Mouse (Mus musculus): ENCODE results near the gene Prokr2. TPM values are rescaled to one million over a fixed set of nuclear protein-coding genes. Genes with fewer than 3 reads are reported as not detected.
A peak's percentile ranks its signal among the peaks of the same experiment; 100 is the strongest.

Gene Prokr2
- under 1 TPM; 0.10 to 0.12 TPM for total RNA-seq (2021)
- long read RNA-seq, experiment 1 = 0 reads
- long read RNA-seq, experiment 2 = 0 reads

DNA sequence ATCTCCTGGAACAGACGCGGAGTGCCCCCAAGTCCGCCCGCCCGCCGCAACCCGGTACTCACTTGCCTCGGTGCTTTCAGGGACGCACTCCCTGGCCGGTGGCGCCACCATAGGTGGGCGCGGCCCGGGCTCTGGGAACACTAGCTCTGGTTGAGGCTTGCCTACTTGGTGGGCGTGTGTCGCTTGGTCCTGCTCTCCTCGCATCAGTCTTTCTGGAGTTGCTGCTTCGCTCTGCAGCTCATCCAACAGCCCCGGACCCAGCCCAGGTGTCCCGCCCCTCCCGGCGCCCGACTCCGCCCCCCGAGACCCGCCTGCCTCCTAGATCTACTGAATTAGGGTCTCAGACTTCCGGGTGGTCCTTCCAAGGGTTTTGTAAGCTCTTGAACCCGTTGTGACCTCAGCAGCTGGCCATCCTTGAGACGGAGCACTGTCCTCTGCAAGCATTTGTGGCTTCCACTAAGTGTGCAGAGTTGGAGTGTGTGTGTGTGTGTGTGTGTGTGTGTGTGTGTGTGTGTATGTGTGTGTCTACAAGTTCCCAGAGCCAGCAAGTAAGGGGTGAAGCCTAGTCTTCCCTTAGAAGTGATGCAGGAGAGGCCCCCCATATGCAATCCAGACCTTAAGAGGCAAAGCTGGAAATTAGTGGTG, at the start of gene Prokr2:
Gene Prokr2 (minus strand): TSS at position 254 of the 645 bp plus-strand sequence.
- DNase-seq = no peak

DNA sequence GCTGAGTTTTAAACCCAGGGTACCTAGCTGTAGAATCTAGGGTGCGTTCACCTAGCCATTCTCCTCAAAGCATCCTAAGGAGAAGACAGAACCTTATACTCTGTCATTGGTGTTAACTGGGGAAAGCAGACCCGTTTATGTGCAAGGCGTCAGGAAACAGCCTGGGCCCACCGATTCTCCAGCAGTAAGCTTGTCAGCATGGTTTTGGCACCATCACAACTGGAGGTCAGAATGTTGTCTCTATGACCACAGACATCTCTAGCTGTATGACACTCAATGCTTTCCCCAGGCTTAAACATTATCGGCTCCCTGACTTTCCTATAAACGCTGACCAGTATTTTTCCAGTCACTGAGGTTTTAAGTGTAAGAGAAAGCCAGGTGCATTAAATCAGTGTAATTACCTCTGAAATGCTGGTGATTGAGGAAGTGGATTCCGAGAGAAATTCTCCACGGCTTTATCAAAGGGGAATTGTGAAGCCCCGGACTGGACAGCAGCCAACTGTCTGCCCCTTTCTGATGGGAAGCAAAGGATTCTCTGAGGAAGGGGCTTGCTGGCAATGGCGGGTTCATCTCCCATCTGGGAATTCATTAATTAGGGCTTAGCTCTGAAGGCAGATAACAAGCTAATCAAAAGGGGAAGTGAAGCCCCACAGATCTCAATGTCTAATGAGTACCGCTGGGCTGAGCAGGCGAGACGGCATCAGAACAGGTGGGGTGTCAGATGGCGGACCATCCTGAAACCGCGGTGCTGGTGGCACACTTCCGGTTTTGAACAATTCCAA, 42.1 kb upstream of the Prokr2 start:
- no peak for DNase-seq

DNA sequence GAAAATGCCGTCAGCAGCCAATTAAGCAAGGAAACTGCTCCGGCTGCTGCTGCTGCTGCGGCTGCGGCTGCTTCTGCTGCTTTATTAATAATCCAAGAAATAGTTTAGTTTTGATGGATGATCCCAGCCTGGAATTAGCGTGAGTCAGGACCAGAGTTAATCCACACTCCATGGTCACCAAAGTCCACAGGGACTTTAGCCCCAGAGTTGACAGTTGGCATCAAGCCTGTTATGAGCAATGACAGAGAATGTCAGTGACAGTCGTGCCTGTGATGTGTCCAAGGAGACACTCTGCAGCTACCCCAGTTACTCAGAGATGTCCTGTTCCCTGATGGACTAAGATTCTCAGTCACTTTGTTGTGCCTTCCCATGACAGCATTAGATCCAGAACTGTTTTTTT, 40.3 kb upstream of the Prokr2 start:
- no peak for DNase-seq

DNA sequence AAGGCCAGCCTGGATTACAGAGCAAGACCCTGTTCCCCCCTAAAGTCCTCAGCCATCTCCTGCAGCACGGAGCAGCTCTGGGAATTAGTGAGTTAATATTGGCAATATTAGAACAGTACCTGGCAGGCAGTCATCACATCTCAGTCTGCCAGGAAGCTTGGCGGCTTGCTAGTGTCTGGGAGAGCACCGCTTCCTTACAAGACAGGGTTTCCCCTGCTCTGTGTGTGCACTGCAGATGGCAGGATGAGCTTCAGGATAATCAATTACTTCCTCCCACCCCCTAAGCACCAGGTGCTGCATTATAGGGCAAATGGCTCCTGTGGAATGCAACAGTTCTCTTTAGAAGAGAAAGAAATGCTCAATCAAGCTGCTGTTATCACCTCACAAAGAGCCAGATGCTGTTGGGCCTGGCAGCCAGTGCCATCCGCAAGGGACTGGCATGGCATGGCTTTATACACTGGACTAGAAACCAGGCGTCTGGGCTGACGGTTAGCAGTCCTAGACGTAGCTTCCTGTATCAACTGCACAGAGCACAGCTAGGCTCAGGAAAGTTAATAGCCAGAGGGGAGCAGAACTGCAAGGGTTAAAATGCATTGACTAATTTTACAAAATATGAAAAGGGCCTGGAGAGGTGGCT, 38.3 kb upstream of the Prokr2 start:
- no peak for DNase-seq

DNA sequence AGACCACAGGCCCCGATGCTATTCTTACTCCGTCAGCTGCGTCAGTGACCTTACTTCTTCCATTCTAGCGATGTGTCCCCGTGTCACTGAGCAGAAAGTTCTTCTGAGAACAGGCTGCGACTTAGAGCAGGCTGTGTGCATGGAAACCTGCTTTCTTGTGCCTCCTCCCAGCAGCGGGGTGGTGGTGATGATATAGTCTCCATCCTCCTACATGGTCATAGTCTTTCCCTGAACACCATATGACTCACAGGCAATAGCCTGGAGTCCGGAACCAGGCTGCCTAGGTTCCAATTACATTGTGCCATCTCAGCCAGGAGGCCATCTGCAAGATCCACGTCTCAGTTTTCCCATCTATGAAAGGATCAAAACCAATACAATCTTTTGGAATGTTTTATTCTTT, 37.6 kb upstream of the Prokr2 start:
- no peak for DNase-seq

DNA sequence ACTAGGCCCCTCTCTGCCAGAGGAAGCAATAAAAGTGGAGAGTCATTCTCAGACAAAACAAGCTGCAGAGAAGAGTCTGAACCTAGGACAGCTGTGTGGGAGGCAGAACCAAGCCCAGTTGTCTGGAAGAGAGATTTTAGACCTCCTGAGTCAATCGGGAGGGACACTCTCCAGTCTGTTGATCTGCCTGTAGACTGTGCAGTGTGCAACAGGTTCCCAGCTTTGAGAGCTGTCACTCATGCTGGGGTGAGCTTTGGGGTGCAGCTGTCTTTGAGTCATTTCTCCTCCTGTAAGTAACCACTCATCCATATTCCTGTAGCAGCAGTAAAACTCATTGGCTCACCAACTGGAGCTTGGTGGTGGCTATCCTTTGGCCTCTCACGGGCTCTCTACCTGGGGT, 33.2 kb upstream of the Prokr2 start:
- no peak for DNase-seq

DNA sequence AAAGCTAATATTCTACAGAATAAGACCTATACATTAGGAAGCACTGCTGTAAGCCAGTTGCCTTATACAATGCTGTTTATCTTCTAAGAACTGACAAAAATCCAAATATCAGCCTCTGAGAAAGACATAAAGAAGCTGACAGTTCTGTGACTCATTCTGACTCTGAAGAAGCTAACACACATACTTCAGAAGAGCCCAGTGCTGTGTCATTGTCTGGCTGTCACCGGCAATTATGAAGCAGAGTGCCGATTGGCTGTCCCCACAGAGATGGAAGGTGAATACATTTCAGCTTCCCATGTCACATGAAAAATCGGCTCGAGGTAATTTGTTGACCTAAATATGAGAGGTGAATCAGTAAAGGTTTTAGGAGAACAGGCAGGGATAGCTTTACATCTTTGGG, 24.9 kb upstream of the Prokr2 start:
- no peak for DNase-seq

DNA sequence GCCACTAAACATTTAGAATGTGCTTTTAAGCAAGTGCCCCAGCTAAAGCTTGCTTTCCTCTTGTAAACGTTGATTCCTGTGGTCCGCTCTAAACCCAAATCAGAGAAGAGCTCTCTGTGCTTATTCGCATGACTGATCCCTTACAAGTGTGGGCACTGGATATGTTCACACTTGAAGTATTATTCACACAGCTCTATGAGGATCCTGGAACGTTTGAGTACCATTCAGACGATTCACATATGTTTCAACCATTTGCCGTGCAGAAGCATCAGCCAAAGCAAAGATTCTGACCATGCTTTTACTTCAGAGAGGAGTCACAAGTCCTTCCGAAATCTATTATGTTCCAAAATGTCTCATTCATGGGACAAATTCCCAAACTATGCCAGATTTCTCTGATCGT, 12.9 kb upstream of the Prokr2 start:
- no peak for DNase-seq

DNA sequence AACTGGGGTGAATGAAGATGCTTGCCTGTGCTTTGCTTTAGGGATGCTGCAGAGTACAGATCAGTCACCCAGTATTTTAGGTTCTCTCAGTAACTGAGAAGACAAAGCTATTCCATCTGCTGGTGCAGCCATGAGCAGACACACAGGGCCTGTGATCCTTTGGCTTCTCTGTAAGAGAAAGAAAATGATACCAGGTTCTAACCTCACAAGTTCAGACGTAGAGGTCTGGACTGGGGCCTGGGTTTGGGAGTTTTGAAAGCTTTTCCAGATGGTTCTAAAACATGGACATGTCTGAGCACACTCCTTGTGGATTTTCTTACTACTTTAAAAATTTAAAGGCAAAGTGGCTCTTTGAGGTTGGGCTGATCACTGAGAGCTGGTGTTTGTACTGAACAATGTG, 10.5 kb upstream of the Prokr2 start:
- DNase-seq = no peak

DNA sequence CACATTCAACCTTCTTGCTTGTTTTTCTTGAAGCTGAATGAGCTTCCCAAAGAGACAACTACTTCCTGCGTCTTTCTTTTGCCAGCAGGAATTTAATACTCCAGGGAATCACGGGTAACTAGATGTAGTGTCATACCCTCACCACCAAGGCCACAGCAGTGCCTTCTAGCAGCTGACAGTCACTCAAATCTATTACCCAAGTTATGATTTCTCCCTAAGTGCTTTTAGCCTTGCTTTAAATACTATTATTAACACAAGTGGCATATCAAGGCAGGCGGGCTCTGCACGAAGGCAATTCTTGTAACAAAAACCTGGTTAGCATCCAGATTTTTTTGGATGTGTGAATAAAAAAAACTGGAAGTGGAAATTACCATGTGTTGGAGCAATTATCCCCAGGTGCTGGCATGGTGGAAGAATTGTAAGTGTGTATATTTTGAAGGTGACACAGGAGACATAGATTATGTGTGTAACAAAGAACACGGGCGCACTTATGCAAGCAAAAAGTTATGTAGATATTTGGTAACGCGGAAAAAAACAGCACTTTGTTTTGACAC, 5.4 kb upstream of the Prokr2 start:
- DNase-seq = no peak

DNA sequence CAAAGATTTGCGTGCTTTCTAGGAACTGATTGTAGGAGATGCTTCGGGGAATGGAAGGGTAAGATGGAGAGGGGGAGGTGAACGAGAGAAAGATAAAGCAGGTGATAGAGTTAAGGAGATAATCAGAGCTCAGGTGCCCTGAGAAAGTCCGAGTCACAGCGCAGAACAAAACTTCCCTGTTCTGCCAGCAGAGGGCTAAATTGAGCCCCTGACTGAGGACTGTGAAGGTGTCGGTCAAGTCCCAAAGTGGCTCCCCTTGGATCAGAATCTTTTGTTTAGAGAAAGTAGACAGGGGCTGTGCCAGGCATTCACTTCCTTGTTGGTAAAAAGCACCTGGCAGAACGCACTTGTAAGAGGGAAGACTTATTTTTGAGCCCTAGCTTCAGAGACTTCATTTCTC, 4.3 kb upstream of the Prokr2 start:
- DNase-seq = peak in 1 of 2 experiments; percentile 38

DNA sequence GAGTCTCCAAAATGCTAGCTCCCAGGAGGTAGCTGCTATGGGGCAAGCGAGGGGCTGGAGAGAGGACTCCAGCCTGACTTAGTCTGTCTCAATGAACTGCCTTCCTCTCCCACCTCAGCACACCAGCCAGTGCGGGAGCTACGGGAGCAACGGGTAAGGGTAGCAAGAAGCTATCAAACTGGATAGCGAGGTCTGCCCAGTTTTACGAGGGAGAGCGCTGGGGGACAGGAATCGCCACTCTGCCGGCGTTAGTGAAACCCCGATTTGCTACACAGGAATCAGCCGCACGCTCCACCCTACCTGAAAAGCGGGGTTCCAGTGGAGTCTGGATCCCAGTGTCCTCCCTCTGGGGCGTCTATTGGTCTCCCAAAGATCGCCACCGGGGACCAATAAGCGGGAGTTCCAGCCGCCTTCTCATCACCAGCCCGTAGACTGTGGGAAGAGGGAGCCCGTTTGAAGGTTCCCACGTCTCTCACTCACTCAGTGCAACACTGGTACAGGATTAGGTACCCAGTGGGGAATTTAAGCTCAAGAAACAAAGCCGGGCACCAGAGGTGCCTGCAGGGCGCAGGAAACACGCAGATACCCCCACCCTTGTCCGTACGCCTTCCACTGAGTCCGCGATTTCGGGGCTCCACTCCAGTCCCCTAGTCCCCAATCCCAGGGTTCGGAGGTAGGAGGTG, 595 bp downstream of the Prokr2 start:
- DNase-seq = peak in 1 of 2 experiments; percentile 8

DNA sequence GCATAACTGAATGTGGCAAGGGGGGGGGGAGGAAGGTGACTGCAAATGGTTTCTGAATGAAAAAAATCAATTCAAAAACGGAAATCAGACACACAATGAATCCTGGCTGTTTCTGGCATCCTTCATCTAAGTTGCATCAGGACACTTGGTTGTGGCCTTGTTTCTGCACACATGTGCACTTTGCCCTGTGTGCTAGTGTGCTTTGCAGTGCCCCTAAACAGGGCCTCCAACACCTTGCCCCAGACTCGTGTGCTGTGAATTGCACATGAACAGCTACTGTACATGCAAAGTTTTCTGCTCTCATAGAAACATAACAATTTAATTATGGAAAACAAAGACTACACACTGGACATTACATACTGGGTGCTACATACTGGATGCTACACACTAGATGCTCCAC, 2.9 kb downstream of the Prokr2 start:
- DNase-seq = no peak

DNA sequence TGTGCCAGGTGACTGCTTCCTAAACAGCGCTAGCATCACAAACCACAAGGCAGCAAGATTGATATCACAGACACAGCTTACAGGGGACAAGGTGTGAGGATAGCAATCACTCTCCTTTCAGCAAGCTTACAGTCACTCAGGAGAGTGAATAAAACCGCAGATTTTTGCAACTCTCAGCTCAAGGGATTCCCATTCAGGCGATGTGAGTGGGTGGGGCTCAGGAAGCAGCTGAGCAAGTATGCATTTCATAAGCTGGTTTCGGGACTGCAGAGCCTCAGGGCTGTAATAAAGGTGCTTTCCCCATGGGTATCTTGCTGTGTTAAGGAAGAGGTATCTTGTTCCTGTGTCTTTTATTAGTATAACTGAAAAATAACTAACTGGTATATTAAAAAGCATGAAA, 5.6 kb downstream of the Prokr2 start:
- DNase-seq = no peak

DNA sequence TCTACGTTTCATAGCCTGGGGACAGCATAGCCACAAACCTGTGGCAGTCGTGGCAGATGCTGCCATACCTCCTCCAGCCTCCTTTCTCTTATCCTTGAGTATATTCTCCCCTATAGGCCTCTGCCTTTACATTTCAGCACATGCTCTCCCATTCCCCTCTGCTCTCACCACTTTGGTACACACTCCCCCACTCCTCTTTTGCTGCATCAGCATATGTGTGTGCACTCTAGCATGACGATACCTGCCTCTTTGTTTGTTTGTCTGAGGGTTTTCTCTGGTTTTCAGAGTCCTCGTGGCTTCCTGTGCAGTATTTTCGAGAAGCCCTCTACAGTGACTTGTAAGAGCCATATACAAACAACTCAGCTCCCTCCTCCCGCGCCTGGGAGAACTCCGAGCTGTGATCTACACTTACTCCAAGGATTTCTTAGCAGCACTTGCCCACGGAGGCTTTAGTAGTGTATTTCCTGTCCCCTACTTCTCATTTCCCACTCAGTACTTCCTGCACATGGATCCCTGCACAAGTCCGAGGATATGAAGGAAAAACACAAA, 6.6 kb downstream of the Prokr2 start:
- DNase-seq = no peak

DNA sequence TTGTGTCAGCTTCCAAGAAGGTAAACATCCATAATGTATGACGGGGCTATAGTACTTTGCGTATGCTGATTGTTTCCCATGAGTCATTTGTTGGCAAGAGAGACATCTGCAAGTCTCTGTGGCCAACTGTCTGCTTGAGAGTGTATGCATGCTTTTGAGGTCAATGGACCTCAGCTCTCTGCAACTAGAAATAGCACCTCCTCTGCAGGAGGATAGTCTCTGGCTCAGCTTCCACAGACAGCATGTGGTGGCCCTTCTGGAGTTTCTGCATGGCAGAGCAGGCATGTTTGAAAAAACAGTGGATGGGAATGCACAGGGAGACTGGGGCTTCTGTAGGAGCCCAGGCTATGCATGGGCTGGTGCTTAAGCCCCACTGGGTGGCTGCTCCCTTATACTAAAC, 7.8 kb downstream of the Prokr2 start:
- DNase-seq = no peak

DNA sequence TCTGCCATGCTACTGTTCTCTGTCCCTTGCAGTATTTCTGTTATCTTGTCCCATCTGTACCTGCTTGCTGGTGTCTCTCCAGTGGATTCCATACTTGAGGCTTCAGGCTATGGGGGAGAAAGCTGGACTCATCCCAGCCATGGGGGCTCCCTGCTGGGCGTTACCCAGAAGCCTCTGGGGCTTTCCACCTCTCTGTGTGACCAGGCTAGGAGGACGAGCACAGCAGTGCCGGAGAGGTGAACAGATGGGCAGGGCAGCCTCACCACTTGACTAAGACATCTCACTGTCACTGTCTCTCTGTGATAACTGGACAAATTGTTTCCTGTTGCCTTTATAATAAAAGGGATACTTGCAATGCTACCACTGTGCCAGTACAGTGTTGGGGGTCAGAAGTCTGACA, 9.5 kb downstream of the Prokr2 start:
- no peak for DNase-seq

DNA sequence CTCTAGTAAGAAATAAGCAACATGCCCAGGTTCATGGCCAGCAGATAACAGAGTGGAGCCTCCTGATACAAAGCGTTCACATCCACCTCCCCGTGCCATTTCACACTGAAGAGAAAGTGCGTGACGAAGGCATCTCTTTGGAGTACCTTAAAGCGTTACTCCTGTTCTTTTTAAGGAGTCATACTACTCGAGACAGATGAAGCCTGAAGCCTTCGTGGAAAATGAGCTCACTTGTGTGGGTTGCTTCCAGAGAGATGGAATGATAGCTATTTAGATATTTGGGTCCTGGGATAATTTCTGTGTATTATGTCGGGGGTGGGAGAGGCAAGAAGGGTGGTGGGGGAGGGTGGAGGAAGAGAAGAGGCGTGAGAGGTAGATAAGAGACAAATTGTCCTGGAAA, 10.1 kb downstream of the Prokr2 start:
- DNase-seq = no peak

DNA sequence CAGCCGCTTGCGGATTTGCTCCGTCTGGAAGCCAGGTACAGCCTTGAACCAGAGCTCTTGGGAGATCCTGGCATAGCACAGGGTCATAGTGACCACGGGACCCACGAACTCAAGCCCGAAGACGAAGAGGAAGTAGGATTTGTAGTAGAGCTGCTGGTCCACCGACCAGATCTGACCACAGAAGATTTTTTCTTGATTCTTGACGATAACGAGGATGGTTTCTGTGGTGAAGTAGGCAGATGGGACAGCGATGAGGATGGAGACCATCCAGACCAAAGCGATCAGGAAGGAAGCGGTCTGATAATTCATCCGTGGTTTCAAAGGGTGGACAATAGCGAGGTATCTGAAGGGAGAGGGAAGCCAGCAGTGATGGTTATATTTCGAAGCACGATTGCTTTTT, 11.5 kb downstream of the Prokr2 start:
- DNase-seq = no peak

DNA sequence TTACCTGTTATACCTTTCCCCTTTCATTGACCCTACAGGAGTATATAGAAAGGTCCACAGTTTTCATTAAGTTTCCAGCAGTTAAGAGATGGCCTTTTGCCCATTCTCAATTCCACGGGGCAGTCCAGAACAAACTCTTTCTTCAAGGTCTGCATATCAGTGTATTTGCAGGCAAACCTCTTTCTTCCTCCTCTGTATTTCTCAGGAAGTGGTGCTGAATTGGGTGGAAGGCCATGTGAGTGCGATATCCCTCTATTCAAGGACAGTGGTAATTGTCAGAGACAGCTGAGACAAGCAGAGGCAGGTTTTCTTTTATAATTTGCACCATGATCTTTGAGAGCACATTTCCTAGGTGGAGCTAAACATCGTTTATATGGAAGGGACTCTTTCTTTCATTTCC, 16.8 kb downstream of the Prokr2 start:
- DNase-seq = peak in 1 of 2 experiments; percentile 3

DNA sequence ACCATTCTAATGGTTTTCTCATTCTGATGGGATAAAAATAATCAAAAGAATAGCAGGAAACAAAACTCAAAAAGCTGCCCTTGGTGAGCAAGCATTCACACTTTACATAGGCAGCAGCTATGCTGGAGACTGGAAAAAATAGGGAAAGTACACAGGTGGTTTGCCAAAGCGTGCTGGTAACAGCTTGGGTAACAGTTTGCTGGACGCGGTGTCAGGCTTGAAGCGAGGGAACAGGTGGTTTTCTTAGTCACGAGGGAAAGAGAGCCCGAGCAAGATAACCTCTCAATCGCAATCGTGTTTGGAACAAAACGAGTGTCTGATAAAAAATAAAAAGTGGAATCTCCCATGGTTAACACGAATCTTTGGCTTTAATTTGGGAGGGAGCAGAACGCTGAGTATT, 41.4 kb downstream of the Prokr2 start:
- no peak for DNase-seq

DNA sequence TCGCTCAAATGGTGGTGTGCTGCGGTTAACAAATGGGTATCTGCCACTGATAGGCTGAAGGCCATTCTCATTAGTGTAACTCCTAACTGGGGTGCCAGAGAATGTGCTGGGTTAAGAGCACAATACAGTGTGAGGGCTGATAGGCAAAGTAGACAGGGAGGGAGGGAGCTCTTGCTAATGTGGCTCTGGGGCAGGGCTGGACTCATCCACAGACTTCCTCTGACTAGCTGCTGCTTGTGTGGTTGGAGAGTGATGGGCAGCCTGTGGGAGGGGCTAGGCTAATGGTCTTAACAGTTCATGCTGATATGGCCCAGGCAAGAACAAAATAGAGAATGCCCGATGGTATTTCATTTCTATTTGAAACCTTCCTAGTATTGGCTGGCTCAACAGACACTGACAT, 44.0 kb downstream of the Prokr2 start:
- no peak for DNase-seq
